Mouse (Mus musculus) thymus, postnatal 25 days (tissue): ENCODE data around the gene Tpk1.
"Not testable (repeated sequence)": the region's sequence is repeated elsewhere in the genome, so short reads cannot be mapped to it uniquely, and the experiment has no call there.

Experiments used
- DNase-seq: peaks from one replicate; pipeline ENCODE4 v3.0.0; 2022

The Tpk1 gene

DNA sequence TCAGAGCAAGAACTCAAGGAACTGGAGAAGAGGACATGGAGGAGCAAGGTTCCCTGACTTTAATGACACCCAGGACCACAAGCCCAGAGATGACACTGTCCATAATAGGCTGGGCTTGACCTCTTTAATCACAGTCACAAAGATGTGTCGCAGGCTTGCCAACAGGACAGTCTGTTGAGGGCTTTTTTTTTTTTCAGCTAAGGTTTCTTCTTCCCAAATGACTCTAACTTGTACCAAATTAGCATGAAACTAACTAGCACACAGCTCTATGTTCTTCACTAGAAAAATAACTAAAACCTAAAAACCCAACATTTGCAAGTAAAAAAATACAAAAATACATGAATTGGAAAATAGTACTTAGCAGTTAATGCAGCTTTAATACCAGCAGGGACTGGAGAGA lies 27.2 kb downstream of the Tpk1 start:
- no peak for DNase-seq

DNA sequence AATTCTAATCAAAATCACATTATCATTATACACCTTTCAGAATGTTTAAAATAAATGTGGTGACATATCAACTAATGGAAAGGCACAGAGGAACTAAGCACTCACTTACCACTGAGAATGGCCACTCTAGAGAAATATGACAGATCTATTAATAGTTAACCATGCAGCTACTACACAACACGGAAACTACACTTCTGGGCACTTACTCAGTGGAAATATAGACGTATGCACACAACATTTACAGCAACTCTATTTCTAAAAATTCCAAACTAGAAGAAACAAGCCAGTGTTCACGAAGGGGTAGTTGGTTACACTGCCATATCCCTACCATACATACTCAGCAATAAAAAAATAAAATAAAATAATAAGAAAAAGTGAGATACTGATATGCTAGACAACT lies 28.0 kb downstream of the Tpk1 start:
- DNase-seq, result no peak

DNA sequence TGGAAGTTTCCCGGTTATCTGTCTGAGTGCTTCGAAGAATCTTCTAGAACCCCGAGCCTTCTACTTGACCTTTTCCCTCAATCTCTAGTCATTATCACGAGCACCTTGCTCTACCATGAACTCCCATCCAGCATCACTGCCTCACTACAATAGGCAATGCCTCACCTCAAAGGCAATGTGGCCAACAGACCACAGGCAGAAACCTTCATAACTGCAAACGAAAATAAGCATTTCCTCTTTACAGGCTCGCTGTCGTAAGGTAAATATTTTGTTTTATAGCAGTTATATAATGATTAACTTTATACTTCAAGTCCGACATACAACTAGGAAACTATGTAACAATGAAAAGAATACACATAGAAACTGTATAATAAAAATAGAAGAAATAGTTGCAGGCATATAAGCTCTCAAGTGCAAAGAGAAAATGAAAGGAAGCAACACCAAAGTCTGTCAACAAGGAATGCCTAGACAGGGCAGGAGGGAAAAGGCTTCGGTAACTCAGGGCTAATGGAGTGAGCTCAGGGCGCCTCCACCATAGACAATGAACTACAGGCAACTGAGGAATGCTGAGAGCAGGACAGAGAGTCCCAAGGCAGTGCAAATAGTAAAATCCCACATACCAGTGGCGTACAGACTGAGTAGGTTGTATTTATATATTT lies 29.0 kb downstream of the Tpk1 start:
- DNase-seq, result no peak

DNA sequence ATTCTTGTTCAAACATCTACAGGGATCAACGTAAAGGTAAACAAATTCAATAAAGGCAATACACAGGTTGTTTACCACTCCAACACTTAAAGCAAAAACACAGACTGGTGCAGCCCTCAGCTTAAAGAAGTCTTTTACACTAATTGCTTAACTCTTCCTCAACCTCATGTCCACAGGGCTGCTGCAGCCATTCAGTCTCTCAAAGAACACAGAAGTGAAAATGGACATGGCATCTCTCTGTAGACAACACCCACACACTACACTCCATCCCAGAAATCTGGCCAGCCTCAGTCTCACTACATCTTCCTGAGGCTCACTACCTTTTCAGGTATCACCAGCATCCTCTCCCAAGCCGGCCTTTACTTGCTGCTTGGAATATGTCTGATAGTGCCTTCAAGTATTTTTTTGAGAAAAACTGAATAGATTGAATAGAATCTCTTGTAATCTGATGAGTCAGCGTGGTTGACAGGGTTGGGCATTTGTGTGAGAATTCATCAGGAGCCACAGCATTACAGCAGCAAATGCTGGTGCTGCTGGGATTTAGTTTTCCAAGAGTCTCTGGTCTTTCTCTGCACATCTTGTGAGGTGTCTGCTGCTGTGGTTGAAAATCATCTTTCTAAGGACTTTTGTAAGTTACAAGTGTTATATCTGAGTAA lies 32.6 kb downstream of the Tpk1 start:
- DNase-seq, result no peak

DNA sequence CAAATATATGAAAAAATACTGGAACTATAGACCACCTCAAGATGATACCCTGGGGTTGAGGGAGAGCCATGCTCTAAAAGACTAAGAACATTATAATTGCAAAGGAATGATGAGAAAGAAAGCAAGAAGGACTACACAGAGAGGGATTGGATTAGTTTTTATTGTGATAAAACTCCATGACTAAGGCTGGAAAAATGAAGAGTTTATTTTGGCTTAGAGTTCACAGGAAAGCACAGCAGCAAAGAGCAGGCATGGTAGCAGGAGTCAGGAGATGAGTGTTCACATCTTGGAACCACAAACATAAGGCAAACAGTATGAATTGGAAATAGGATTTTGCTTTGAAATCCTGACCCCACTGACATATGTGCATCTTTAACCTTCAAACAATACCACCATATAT lies 33.2 kb downstream of the Tpk1 start:
- DNase-seq, result no peak

DNA sequence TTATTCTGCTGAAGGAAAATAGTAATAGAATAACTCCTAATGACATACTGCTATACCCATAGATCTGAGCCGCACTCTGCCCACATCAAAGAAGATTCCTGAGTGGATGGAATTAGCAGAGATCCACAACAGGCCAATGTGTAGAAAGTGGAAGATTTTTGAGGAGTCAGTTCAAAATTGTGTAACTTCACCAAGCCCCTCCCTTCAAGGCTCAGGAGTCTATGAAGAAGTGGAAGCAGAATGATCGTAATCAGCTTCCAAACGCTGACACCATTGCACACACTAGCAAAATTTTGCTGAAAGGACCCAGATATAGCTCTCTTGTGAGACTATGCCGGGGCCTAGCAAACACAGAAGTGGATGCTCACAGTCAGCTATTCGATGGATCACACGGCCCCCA lies 42.6 kb downstream of the Tpk1 start:
- DNase-seq, result not testable (repeated sequence)

DNA sequence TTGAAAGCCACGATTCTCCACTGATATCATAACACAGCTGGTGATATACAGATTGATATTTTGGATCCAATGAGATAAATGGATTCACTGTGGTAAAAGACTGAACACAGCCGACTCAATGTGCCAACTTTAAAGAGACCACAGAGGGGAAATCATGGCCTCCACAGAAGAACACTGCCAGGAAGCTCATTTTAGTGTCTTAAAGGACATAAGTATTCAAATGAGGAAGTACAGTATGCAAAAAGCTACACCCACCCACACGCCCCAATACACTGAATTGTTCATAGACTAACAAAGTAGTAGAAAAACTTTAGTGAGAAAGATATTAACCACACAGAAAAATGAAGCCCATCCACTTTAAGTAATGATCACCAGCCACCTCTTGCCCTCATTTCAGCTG lies 46.8 kb downstream of the Tpk1 start:
- no peak for DNase-seq

DNA sequence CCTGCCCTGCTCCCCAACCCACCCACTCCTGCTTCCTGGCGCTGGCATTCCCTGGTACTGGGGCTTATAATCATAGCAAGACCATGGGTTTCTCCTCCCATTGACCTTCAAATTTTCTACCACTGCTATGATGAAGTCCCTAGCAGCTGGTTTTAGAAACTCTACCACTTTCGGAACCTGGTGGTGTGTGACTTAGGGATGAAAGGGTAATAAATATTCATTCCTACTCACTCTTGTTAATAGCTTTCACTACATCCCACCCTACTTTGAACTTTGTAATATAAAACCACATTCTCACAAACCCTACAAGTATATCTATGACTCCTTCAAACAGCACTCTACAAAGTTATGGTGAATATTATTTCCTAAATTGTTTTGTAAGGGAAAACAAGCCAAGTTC lies 54.3 kb downstream of the Tpk1 start:
- no peak for DNase-seq

DNA sequence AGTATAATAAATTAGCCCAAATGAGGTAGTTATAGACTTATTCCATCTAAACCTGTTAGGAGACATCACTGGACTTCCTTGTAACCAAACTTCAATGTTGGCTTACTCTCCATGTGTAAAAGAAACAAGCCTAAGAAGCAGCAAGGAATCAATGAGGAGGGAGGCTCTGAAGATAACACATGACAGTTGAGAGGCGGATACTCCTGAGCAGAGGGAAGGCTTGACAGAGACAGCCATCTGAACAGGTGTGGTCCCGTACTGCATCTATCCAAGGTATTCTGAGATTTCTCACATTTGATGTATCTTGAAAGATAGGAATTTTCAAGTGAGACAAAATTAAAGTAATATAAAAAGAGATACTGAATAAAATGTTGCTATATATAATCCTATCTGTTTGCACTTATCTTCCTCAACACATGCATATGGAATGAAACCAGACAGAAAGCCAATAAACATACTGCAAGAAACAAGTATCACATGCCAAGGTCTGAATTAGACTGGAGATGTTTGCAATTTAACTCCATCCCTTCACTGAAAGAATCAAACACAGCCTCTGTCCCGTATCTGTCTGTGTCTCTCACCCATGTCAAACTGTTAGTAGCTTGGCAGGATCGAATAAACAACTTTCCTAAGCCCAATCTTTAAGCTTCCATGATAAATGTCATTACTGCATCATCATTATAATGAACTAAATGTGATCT lies 75.1 kb downstream of the Tpk1 start:
- no peak for DNase-seq

DNA sequence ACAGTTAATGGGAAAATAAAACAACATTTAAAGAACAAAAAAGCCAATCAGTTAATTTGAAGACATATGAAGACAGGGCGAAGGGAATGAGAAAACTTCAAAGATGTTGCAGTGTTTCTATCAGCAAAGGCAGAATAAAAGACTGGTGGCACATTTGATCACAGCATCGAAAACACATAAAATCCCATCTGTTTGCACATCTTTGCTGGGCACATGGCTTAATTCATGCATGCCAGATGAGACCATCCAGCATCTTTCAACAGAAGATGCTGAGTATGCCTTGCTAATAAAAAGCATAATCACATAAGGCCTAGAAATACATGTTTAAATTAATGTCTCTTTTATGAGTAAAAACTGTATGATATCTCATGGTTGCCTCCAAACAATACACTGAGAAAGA lies 80.8 kb downstream of the Tpk1 start:
- DNase-seq, result no peak

DNA sequence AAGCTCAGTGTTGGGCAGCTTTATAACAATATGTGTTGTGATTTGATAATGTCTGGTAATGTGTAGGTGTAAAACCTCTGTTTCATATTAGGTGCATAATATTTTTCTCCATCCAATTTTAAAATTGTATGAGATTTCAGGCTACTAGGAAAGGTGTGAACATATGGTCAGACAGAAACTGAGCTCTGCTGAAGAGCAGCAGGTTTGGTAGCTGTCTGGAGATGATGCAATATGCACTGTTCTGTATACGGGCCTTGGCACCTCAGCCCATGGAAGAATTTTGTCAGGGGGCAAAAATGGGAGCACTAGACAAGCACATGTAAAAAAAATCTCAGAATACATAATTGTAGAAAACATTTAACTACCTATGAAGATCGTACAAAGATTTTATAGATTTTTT lies 84.3 kb downstream of the Tpk1 start:
- DNase-seq, result no peak

DNA sequence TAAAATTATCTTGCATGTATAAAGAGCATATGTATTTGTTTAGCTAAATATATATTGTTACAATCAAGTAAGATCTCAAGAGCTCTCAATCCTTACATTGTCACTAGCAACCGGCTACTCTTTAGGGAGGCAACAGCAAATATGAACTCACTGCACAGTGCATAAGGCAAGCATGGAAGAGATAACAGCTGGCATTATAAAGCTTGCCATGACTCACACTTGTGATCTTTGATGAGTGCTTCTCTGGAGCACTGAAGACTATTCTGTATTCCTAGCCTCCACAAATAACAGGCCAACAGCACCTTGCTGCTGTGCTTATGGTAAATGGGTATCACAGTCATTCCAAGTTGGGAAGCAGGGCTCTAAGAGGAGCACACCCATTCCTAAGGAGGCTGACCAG lies 98.2 kb downstream of the Tpk1 start:
- DNase-seq, result no peak

DNA sequence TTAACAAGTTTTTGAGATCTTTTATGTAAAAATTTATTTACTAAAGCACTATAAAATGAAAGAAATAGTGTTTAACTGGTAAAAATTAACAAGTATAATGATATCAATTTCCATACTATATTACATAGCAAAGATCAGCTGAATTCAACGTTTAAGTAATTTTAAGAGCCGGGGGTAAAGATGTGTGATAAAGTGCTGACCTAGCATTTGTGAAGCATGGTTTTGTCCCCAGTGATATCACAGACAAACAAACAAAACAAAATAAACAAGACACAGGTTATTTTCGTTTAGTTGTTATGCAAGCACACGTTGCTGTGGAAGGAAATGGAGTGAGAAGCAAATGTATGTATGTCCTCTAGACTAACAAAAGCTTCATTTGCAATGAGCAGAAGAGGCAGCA lies 103.6 kb downstream of the Tpk1 start:
- no peak for DNase-seq

DNA sequence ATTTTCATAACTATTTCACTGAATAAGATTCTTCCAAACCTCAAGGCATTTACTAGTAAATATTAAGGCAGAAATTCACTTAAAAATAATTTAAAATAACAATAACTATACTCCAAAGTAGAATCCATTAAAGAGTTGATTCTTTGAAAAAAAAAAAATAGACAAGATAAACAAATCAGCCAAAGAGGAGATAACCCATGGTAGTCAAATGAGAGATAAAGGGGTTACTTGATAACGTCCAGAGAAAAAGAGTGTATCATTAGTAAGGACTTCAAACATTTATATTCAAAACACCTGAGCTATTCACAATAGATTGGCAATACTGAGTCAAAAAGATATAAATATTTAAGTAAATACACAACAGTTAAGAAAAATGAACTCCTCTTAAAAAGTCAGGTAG lies 114.7 kb downstream of the Tpk1 start:
- DNase-seq, result no peak

DNA sequence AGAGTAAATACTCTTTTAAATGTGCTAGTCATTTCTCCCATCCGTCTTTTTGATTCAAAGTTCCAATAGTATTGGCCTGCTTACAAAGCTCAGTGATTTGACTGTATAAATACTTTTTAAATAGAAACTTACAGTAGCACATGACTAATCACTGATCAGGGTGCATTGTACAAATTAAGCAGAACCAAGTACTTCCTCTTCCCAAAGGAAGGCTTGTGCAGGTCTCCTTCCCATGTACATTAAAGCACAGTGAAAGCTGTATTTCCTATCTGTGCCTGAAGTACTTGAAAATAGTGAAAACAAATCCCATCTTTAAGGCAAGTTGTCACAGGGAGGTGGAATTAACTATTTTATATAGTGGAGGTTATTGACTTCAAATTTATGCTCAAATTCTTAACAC lies 119.5 kb downstream of the Tpk1 start:
- no peak for DNase-seq

DNA sequence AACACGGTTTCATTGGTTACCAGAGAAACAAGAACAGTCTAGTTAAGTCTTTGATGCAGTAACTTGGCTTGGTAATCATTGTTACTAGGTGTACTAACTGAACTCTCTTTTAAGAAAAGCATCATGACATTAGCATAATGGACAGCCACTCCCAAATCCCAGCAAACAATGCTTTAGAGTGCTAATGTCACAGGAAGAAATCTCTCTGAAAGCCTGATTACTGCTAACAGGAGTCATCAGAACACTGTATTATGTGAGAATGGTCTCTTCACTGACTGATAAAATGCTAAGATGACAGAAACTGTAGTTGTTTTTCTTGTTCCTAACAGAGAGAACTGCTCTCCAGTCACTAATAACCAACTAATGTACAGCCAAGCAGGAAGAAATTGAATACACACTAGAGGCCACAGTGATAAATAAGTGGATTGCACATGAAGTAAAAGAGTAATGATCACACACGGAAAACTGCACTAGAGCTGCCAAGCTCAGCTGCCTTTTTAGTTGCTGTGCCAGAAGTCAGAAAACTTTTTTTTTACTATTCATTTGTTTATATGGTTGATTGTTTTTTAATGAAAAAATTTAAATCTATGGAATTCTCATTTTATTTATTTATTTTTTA lies 128.7 kb downstream of the Tpk1 start:
- no peak for DNase-seq

DNA sequence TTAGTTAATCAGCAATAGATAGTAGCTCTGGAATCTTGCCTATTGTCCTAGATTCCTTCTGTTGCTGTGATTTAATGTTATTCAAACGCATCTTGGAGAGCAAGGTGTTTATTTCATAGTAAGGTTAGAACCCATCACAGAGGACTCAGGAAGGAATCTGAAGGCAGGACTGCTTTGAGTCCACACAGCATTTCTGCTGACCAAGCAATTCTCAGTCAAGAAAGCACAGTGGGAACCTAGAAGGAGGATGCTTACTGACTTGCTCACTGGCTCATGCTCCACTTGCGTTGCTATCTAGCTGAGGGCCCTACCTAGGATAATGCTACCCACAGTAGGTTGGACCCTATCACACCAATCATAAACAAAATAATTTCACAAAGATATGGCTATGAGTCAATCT lies 130.6 kb downstream of the Tpk1 start:
- no peak for DNase-seq

DNA sequence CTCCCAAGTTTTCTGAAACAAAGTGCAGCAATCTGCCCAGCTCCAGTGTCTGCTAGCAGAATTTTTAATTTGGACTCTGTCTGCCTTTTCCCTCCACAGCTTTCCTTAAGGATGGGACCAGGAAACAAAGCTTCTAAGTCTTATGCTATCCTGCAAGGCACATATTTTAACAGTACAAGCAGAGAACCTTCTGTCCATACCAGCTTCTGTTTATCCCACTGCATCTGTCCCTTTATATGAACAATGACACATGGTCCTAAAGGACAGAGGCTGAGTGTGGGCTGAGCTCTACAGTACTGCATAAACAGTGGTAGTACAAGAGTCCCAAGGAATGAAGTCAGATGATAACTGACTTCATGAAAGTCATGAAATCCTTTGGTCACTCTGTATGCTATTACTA lies 132.8 kb downstream of the Tpk1 start:
- DNase-seq, result no peak

DNA sequence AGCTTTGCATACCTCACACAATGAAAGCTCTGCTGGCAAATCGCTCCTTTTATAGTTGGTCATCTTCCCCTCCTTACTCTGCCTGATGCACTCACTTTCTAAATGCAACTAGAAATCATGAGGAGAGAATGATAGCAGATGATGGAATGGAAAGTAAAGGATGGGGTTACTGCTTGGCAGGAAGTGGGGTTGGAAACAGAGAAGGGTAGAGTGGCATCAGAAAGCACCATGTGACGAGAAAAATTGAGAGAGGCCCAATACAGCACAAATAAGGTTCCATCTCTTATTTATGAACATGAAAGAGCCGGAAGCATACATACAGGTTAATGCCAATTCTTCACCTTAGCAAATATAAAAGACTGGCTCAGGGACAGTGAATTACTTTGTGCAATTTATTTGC lies 133.3 kb downstream of the Tpk1 start:
- no peak for DNase-seq

DNA sequence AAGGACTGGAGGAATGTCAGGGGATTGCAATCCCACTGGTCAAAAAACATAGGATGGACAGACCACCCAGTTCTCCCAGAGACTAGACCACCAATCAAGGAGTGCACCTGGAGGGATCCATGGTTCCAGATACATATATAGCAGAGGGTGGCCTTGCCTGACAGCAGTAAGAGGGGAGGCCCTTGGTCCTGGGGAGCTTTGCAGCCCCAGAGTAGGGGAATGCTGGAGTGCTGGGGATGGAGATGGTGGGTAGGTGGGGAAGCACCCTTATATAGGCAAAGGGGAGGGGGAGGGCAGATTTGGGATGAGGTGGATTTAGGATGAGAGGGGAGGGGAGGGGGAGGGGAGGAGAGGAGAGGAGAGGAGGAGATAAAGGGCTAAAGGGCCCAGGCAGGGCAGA lies 134.1 kb downstream of the Tpk1 start:
- DNase-seq, result no peak

DNA sequence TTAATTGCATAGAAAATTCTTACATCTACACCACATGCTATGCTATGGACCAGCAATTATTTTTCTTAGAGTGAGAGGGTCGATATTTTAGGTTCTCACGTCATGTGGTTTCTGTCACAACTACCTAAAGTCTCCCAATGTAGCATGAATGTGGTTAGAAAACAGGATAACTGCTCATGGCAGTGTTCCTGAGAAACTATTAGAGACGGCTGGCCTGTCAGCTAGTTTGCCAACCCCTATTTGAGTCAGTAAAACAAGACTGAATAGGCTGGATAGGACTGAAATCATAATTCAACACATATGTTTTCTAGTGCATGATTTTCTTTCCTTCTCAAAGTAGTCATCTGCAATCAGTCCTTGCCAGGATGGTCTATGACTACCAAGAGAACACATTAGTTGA lies 137.1 kb downstream of the Tpk1 start:
- no peak for DNase-seq

DNA sequence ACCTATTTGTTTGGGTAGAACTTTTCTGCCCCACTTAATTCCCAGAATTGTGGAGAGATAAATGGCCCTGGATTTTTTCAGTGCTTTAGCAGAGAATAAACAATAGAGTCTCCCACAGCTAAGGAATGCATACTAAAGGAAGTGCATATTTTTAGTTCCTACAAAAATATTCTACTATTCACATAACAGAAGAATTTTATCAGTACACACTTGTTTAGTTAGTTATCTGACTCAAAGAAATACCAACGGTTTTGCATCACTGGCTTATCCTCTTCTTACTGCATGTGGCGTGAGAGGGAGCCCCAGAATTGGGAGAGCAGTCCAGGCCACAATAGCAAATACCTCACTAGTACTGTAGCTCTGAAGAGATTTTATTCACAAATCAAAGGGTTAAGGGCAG lies 141.1 kb downstream of the Tpk1 start:
- DNase-seq, result no peak

DNA sequence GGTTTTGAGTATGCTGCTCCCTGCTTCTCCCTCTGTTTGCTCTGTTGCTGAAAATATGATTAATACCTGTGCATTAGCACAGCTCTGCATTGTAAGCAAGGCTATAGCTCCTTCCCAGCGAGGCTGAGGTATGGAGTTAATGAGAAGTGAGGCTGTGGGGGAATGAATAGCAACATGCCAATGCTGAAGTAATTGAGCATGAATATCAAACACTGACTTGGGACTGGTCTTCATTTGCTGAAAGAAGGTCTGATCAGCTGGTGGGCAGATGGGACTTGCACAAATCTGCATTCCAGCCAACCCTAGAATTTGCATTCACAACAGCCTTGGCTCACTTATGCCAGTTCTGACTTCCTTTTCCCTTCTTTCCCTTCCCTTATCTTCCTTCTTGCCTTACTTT lies 144.0 kb downstream of the Tpk1 start:
- no peak for DNase-seq

DNA sequence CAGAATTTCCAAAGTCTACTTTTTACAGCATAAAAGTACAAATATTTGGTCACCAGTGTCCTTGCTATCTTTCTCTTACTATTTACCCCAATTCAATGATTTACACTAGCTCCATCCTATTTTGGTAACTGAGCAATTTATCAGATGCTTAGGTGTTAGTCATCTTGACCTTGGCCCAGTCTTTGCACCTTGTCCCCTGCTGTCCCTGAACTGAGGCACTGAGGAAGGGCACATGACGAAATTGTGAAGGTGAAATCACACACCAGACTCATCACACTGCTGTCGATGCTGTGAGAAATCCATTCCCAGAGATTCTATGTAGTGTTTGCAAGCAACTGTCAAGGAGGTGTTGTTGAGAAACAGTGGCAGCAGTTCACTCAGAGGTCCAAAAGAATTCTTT lies 145.9 kb downstream of the Tpk1 start:
- DNase-seq, result no peak
